Mouse (Mus musculus) liver, postnatal 0 days (tissue): Measurements from ENCODE around the gene Cyp2s1. TPM values are rescaled to one million over a fixed set of nuclear protein-coding genes. Genes with fewer than 3 reads are reported as not detected.
A peak's percentile ranks its signal among the peaks of the same experiment; 100 is the strongest.

Source experiments
- ATAC-seq: fragments of 200-750 bp; cut with Nextera tagmentation; 2 replicates; pipeline ENCODE4 v1.8.0; 2017; ENCODE audit warnings: mild to moderate bottlenecking, moderate library complexity
- DNase-seq: peaks from one replicate; pipeline ENCODE4 v3.0.0-alpha.2; 2016
- H3K27ac ChIP-seq: fragments of 300-500 bp; sonication (generic); 2 replicates; pipeline ENCODE4 v1.5.1; 2014; ENCODE audit warnings: antibody characterized with exemption, moderate library complexity, mild to moderate bottlenecking, low read depth
- H3K27me3 ChIP-seq: fragments of 300-500 bp; sonication (generic); 2 replicates; pipeline ENCODE4 v1.6.1; 2014; ENCODE audit warnings: low read length, control low read depth, mixed read lengths; ENCODE audit not compliant: insufficient read depth
- H3K36me3 ChIP-seq: fragments of 300-500 bp; sonication (generic); replicated peaks from 2 replicates; pipeline ENCODE4 v1.6.1; 2014; ENCODE audit warnings: mild to moderate bottlenecking, control low read depth, low read length, moderate library complexity, mixed read lengths; ENCODE audit not compliant: insufficient read depth
- H3K4me1 ChIP-seq: fragments of 300-500 bp; sonication (generic); 2 replicates; pipeline ENCODE4 v1.6.1; 2014; ENCODE audit warnings: antibody characterized with exemption, mild to moderate bottlenecking, control low read depth; ENCODE audit not compliant: insufficient read depth
- H3K4me2 ChIP-seq: fragments of 300-500 bp; sonication (generic); 2 replicates; pipeline ENCODE4 v1.6.1; 2014; ENCODE audit warnings: low read depth, mild to moderate bottlenecking, low read length, moderate library complexity, mixed read lengths
- H3K4me3 ChIP-seq: fragments of 300-500 bp; sonication (generic); 2 replicates; pipeline ENCODE4 v1.5.1; 2014; ENCODE audit warnings: low read depth, low read length
- H3K9ac ChIP-seq: fragments of 300-500 bp; sonication (generic); replicated peaks from 2 replicates; pipeline ENCODE4 v1.6.1; 2014; ENCODE audit warnings: mild to moderate bottlenecking, moderate library complexity
- H3K9me3 ChIP-seq: fragments of 300-500 bp; sonication (generic); 2 replicates; pipeline ENCODE4 v1.6.1; 2016; ENCODE audit warnings: mild to moderate bottlenecking, control low read depth, low read length, mixed read lengths
- CTCF ChIP-seq: sonication (generic); IDR thresholded peaks from 2 replicates; pipeline ENCODE4 v1.5.1; 2016; ENCODE audit warnings: antibody characterized with exemption, low read depth
- EP300 ChIP-seq: IDR thresholded peaks from 2 replicates; pipeline ENCODE4 v1.6.1; 2016; ENCODE audit warnings: antibody characterized with exemption, low read depth, mild to moderate bottlenecking
- WGBS: fragments of 180-500 bp; shearing (Covaris S2); extraction: QIAGEN DNeasy Blood & Tissue Kit; methylation state at CpG from one replicate; pipeline ENCODE4 v1.1.7; 2014; ENCODE audit not compliant: insufficient replicate concordance; 5-methylcytosine and 5-hydroxymethylcytosine counted together
- microRNA-seq: library from miRNA; unstranded; fragments of <30 nt; microRNA quantifications from one replicate; pipeline ENCODE4, GENCODE M21; 2016
- polyA plus RNA-seq: library from polyadenylated mRNA; unstranded; fragments of >200 nt; fragmentation: Nextera tagmentation; extraction: Ambion mirVana; gene quantifications from 2 replicates; pipeline ENCODE4 v1.2.1, GENCODE M21; 2015

Gene Cyp2s1
- polyA plus RNA-seq, 1 experiment from 2014 or later: 0.92 TPM

DNA sequence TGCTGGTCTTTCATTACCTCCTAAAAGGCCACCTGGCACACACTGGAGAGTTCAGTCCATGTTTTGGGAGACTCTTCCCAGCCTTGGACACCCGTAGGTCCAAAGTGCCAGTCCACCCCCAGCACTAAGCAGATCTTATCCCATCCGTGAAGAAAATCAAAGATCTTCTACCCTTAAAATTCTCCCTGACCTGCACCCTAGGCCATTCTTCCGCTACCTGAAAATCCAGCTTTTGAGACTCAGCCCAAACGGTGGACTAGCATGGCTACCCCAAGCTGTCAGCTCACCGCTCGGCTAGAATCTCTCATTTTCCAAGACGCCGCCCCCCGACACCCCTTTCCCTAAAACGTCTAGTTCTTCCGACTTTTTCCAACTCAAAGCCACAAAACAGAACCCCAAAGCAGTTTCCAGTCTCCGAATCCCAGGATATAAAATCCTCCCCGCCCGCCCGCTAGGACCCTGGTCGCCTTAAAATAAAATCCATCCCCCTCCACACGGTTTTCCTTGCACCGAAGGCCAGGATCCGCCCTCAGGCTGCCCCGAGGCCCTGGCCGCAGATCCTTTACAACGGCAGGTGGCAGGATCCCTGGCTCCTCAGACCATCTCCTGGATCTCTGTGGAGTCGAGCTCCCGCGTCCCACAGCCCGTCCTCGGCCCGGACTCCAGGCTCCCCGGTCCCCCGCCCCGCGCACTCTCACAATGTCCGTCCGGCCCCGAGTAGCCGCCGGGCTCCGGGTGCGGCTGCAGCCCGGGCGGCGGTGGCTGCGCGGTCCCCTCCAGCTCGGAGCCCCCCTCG is 62.9 kb downstream of the Cyp2s1 start:
- H3K27ac ChIP-seq: peak overlapping the region; percentile 98
- peak overlapping the region; percentile 77 for H3K4me2 ChIP-seq
- H3K4me1 ChIP-seq: peaks cover 28% of the 10 kb centered on the region
- peaks cover 30% of the 10 kb centered on the region for H3K36me3 ChIP-seq
- DNase-seq: no peak
- under 1% methylated on average over 46 of the region's 46 CpGs for WGBS
- ATAC-seq: no peak
- no peak for TF ChIP-seq CTCF
- no peak for TF ChIP-seq EP300
- no peaks in the 10 kb centered on the region for H3K9me3 ChIP-seq
- peak overlapping the region; percentile 94 for H3K9ac ChIP-seq
- H3K4me3 ChIP-seq: peak overlapping the region; percentile 79
- no peaks in the 10 kb centered on the region for H3K27me3 ChIP-seq

DNA sequence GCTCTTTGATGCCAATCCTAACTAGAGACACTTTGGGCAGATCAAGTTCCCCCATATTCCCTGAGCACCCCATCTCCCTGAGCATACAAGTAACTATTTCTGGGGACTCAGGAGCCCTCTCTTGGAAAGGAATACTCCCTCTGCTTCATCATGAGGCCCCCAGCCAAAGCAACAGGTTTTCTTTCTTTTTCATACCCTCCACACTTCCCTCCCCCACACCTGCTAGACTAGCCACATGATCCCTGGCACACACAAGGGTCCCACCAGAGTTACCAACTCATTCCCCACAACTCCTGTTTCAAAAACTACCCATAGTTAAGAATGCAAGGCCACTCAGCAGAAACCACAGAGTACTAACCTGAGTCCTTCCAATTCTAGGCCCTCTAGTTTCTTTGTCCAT is 63.6 kb downstream of the Cyp2s1 start:
- Histone ChIP-seq H3K4me3 (peak overlapping the region; percentile 79), H3K9ac (peak overlapping the region; percentile 94), H3K4me2 (peak overlapping the region; percentile 77), H3K36me3 (peaks cover 37% of the 10 kb centered on the region), H3K27ac (no peak overlapping the region), H3K9me3 (no peaks in the 10 kb centered on the region), H3K4me1 (peaks cover 28% of the 10 kb centered on the region), H3K27me3 (no peaks in the 10 kb centered on the region)
- DNase-seq (no peak), ATAC-seq (no peak)
- no peak for TF ChIP-seq EP300
- no peak for TF ChIP-seq CTCF

Small RNA genes within 50 kb of the gene (microRNA-seq; reads per million reads assigned to microRNA genes)
- not detected for gene Gm24865

Other genes with a start within 250 kb of the Cyp2s1 start
- gene Erich4, start 201.0 kb downstream of the Cyp2s1 start, polyA plus RNA-seq: 0.20 TPM in 1 of 2 replicates, not detected in the other
- 12.2 and 13.7 TPM in 2 replicates for gene Dmac2, start 197.5 kb downstream of the Cyp2s1 start, polyA plus RNA-seq
- gene B3gnt8, start 190.3 kb downstream of the Cyp2s1 start, polyA plus RNA-seq: 3.7 and 4.1 TPM in 2 replicates
- 106 and 123 TPM in 2 replicates for gene Bckdha, start 157.9 kb downstream of the Cyp2s1 start, polyA plus RNA-seq
- gene Exosc5, start 157.7 kb downstream of the Cyp2s1 start, polyA plus RNA-seq: 44.5 and 49.2 TPM in 2 replicates
- 0.58 and 0.76 TPM in 2 replicates for gene Tmem91, start 141.7 kb downstream of the Cyp2s1 start, polyA plus RNA-seq
- 15.0 and 16.0 TPM in 2 replicates for gene B9d2, start 136.1 kb downstream of the Cyp2s1 start, polyA plus RNA-seq
- 5.1 and 6.1 TPM in 2 replicates for gene Tgfb1, start 129.9 kb downstream of the Cyp2s1 start, polyA plus RNA-seq
- 6.7 and 6.8 TPM in 2 replicates for gene Ccdc97, start 97.8 kb downstream of the Cyp2s1 start, polyA plus RNA-seq
- gene Hnrnpul1, start 62.2 kb downstream of the Cyp2s1 start, polyA plus RNA-seq: 21.4 and 22.6 TPM in 2 replicates
- gene Axl, start 28.2 kb downstream of the Cyp2s1 start, polyA plus RNA-seq: 26.6 and 27.4 TPM in 2 replicates
- gene Cyp2b10, start 80.7 kb upstream of the Cyp2s1 start, polyA plus RNA-seq: 3.4 and 5.8 TPM in 2 replicates
- gene Cyp2b13, start 244.6 kb upstream of the Cyp2s1 start, polyA plus RNA-seq: 1.7 TPM in 2 replicates